Mouse (Mus musculus) kidney, adult 2 months (tissue): ENCODE measurements around the gene Ppp1r15b.

ENCODE experiments used
- CTCF ChIP-seq: fragments of 200-500 bp; conservative IDR thresholded peaks from 2 replicates; pipeline ENCODE4 v1.5.1; 2011; ENCODE audit warnings: low read depth, mild to moderate bottlenecking, control low read depth, low read length, moderate library complexity, mixed read lengths; ENCODE audit not compliant: insufficient read depth, insufficient read length
- POLR2A ChIP-seq: fragments of 200-500 bp; IDR thresholded peaks from one replicate; pipeline ENCODE4 v1.6.1; 2011; ENCODE audit warnings: low read depth, low read length, control low read depth

GRCm38 (mm10) chr1:133131936-133132335 is 993 bp downstream of the Ppp1r15b start:
- TF ChIP-seq CTCF (no peak), POLR2A (no peak)
